Mouse (Mus musculus) embryonic stem cell, embryonic (primary cell): ENCODE data around the gene 1110002E22Rik.

Source experiments
- CTCF ChIA-PET, 4 experiments: fragments of 300-600 bp in 2 of 4; fragments of 350-600 bp in 2 of 4; sonication (Branson Sonifier 250); formaldehyde crosslinking; loops; one replicate each; lab custom pipeline; 2022; ENCODE audit warnings: inconsistent platforms in 2 of 4; lab: Charles Lee
- POLR2A ChIA-PET, 4 experiments: fragments of 300-600 bp in 2 of 4; fragments of 350-600 bp in 2 of 4; sonication (Branson Sonifier 250); formaldehyde crosslinking; loops; one replicate each; lab custom pipeline; 2022; ENCODE audit warnings: antibody characterized with exemption in 4 of 4, inconsistent platforms in 1 of 4; lab: Charles Lee

Gene 1110002E22Rik

GRCm38 (mm10) chr3:138064732-138065645 lies at the start of gene 1110002E22Rik:
TSS of gene 1110002E22Rik (plus strand) at chr3:138065052.
- CTCF ChIA-PET = interaction anchor here in 3 of 4 experiments (0.5 to 1.0 kb wide), 4 partner anchors 71 to 246 kb away, joined by 4 to 5 read pairs (median 4); no protein-coding TSS in a partner anchor
- POLR2A ChIA-PET = no interaction called here

- ChIA-PET POLR2A (interaction anchor here in 1 of 4 experiments (1.3 to 2.0 kb wide), 3 partner anchors 9 to 128 kb away, joined by 3 to 6 read pairs (median 3); partner anchors contain the start of gene Mttp), CTCF (no interaction called here)
These were observed 48.0 kb upstream of the 1110002E22Rik start for GRCm38 (mm10) chr3:138016810-138017209.

GRCm38 (mm10) chr3:138022003-138022402 lies 42.8 kb upstream of the 1110002E22Rik start:
- ChIA-PET POLR2A (interaction anchor here in 1 of 4 experiments (1.9 kb wide), 1 partner anchor 10 kb away, joined by 5 read pairs; no protein-coding TSS in a partner anchor), CTCF (interaction anchor here in 2 of 4 experiments (0.7 to 0.8 kb wide), 2 partner anchors 31 to 629 kb away, joined by 3 to 4 read pairs; no protein-coding TSS in a partner anchor)

- POLR2A ChIA-PET = interaction anchor here in 1 of 4 experiments (1.9 kb wide), 1 partner anchor 11 kb away, joined by 5 read pairs; no protein-coding TSS in a partner anchor
- CTCF ChIA-PET = interaction anchor here in 1 of 4 experiments (0.8 kb wide), 1 partner anchor 31 kb away, joined by 4 read pairs; no protein-coding TSS in a partner anchor
These were observed 42.2 kb upstream of the 1110002E22Rik start for GRCm38 (mm10) chr3:138022651-138023050.

GRCm38 (mm10) chr3:138026286-138026685 lies 38.6 kb upstream of the 1110002E22Rik start:
- CTCF ChIA-PET = interaction anchor here in 2 of 4 experiments (0.5 to 1.6 kb wide), 3 partner anchors 35 to 102 kb away, joined by 3 read pairs; no protein-coding TSS in a partner anchor
- POLR2A ChIA-PET = interaction anchor here in 2 of 4 experiments (0.7 to 1.1 kb wide), 3 partner anchors 9 to 162 kb away, joined by 3 to 5 read pairs (median 3); partner anchors contain the start of gene H2afz (in 1 of the 2)

GRCm38 (mm10) chr3:138027575-138028362 lies 37.1 kb upstream of the 1110002E22Rik start:
- POLR2A ChIA-PET = interaction anchor here in 3 of 4 experiments (0.5 to 2.0 kb wide), 4 partner anchors 14 to 116 kb away, joined by 3 to 5 read pairs (median 4); partner anchors contain the start of gene Trmt10a (in 1 of the 3)
- CTCF ChIA-PET = interaction anchor here in 1 of 4 experiments (1.9 kb wide), 1 partner anchor 37 kb away, joined by 4 read pairs; no protein-coding TSS in a partner anchor

GRCm38 (mm10) chr3:138029351-138029750 lies 35.5 kb upstream of the 1110002E22Rik start:
- ChIA-PET POLR2A (interaction anchor here in 1 of 4 experiments (1.6 kb wide), 1 partner anchor 166 kb away, joined by 4 read pairs; the partner anchor contains the start of gene H2afz), CTCF (interaction anchor here in 1 of 4 experiments (1.9 kb wide), 1 partner anchor 38 kb away, joined by 4 read pairs; no protein-coding TSS in a partner anchor)

- ChIA-PET CTCF (no interaction called here), POLR2A (no interaction called here)
These were observed 34.3 kb upstream of the 1110002E22Rik start for GRCm38 (mm10) chr3:138030563-138030962.

GRCm38 (mm10) chr3:138033986-138034385 lies 30.9 kb upstream of the 1110002E22Rik start:
- CTCF ChIA-PET = interaction anchor here in 1 of 4 experiments (1.3 kb wide), 1 partner anchor 43 kb away, joined by 5 read pairs; no protein-coding TSS in a partner anchor

GRCm38 (mm10) chr3:138040938-138041337 lies 23.9 kb upstream of the 1110002E22Rik start:
- POLR2A ChIA-PET = interaction anchor here (0.6 to 3.3 kb wide), 9 partner anchors 58 to 1222 kb away, joined by 3 to 23 read pairs (median 4); partner anchors contain the start of genes Mttp (in 2 of the 4), Dnajb14 (in 1 of the 4), H2afz (in 1 of the 4) and Trmt10a (in 1 of the 4)
- CTCF ChIA-PET = no interaction called here

More at GRCm38 (mm10) chr3:138033986-138034385, 30.9 kb upstream of the 1110002E22Rik start:
- POLR2A ChIA-PET = interaction anchor here in 2 of 4 experiments (0.5 kb wide), 2 partner anchors 22 to 110 kb away, joined by 3 to 4 read pairs; no protein-coding TSS in a partner anchor

- POLR2A ChIA-PET = interaction anchor here (0.6 to 3.3 kb wide), 24 partner anchors 14 to 1355 kb away, joined by 3 to 23 read pairs (median 3); partner anchors contain the start of genes H2afz (in 3 of the 4), Mttp (in 2 of the 4), Trmt10a (in 2 of the 4) and Dnajb14 (in 1 of the 4)
- CTCF ChIA-PET = interaction anchor here in 3 of 4 experiments (0.6 to 1.6 kb wide), 11 partner anchors 51 to 336 kb away, joined by 3 to 7 read pairs (median 4); partner anchors contain the start of gene Mttp (in 1 of the 3)
These were observed 23.1 kb upstream of the 1110002E22Rik start for GRCm38 (mm10) chr3:138041591-138042301.

- ChIA-PET POLR2A (interaction anchor here in 1 of 4 experiments (1.0 kb wide), 1 partner anchor 179 kb away, joined by 3 read pairs; the partner anchor contains the start of gene H2afz), CTCF (no interaction called here)
These were observed 21.5 kb upstream of the 1110002E22Rik start for GRCm38 (mm10) chr3:138043316-138043715.

GRCm38 (mm10) chr3:138049555-138049954 lies 15.3 kb upstream of the 1110002E22Rik start:
- CTCF ChIA-PET = no interaction called here
- POLR2A ChIA-PET = no interaction called here

GRCm38 (mm10) chr3:138050772-138051171 lies 14.1 kb upstream of the 1110002E22Rik start:
- POLR2A ChIA-PET = no interaction called here
- CTCF ChIA-PET = no interaction called here

GRCm38 (mm10) chr3:138051431-138051830 lies 13.4 kb upstream of the 1110002E22Rik start:
- POLR2A ChIA-PET = no interaction called here
- CTCF ChIA-PET = no interaction called here

GRCm38 (mm10) chr3:138053969-138054368 lies 10.9 kb upstream of the 1110002E22Rik start:
- POLR2A ChIA-PET = no interaction called here
- CTCF ChIA-PET = no interaction called here

GRCm38 (mm10) chr3:138056976-138057375 lies 7.9 kb upstream of the 1110002E22Rik start:
- POLR2A ChIA-PET = no interaction called here
- CTCF ChIA-PET = interaction anchor here in 1 of 4 experiments (0.6 kb wide), 1 partner anchor 1298 kb away, joined by 4 read pairs; no protein-coding TSS in a partner anchor
